Mouse (Mus musculus): ENCODE results near the gene Kcnd3.

The Kcnd3 gene

GRCm38 (mm10) chr3:105590056-105590672 lies 138.0 kb downstream of the Kcnd3 start:
- peak in 1 of 2 experiments; percentile 27 for DNase-seq (ENCODE audit: low spot score in 2 of 2)

GRCm38 (mm10) chr3:105591766-105592165 lies 139.6 kb downstream of the Kcnd3 start:
- no peak for DNase-seq (ENCODE audit: low spot score in 2 of 2)

- peak in 1 of 2 experiments; percentile 59 for DNase-seq (ENCODE audit: low spot score in 2 of 2)
Observed at GRCm38 (mm10) chr3:105592246-105592645, 140.1 kb downstream of the Kcnd3 start.

GRCm38 (mm10) chr3:105600483-105600882 lies 148.4 kb downstream of the Kcnd3 start:
- DNase-seq (ENCODE audit: low spot score in 2 of 2) = no peak

GRCm38 (mm10) chr3:105602966-105603365 lies 150.8 kb downstream of the Kcnd3 start:
- peak in 1 of 2 experiments; percentile 65 for DNase-seq (ENCODE audit: low spot score in 2 of 2)

GRCm38 (mm10) chr3:105605726-105606125 lies 153.6 kb downstream of the Kcnd3 start:
- DNase-seq (ENCODE audit: low spot score in 2 of 2) = no peak

- no peak for DNase-seq (ENCODE audit: low spot score in 2 of 2)
Observed at GRCm38 (mm10) chr3:105608857-105609256, 156.7 kb downstream of the Kcnd3 start.

- DNase-seq (ENCODE audit: low spot score in 2 of 2) = no peak
Observed at GRCm38 (mm10) chr3:105611531-105612422, 159.6 kb downstream of the Kcnd3 start.

GRCm38 (mm10) chr3:105612423-105612814 lies 160.3 kb downstream of the Kcnd3 start:
- DNase-seq (ENCODE audit: low spot score in 2 of 2) = no peak

- DNase-seq (ENCODE audit: low spot score in 2 of 2) = no peak
Observed at GRCm38 (mm10) chr3:105616861-105617743, 165.0 kb downstream of the Kcnd3 start.

GRCm38 (mm10) chr3:105621154-105621553 lies 169.0 kb downstream of the Kcnd3 start:
- no peak for DNase-seq (ENCODE audit: low spot score in 2 of 2)

- no peak for DNase-seq (ENCODE audit: low spot score in 2 of 2)
Observed at GRCm38 (mm10) chr3:105623137-105623536, 171.0 kb downstream of the Kcnd3 start.

- DNase-seq (ENCODE audit: low spot score in 2 of 2) = no peak
Observed at GRCm38 (mm10) chr3:105625961-105626360, 173.8 kb downstream of the Kcnd3 start.

GRCm38 (mm10) chr3:105627258-105627657 lies 175.1 kb downstream of the Kcnd3 start:
- no peak for DNase-seq (ENCODE audit: low spot score in 2 of 2)

GRCm38 (mm10) chr3:105632296-105632695 lies 180.2 kb downstream of the Kcnd3 start:
- no peak for DNase-seq (ENCODE audit: low spot score in 2 of 2)

GRCm38 (mm10) chr3:105633021-105633420 lies 180.9 kb downstream of the Kcnd3 start:
- DNase-seq (ENCODE audit: low spot score in 2 of 2) = no peak

GRCm38 (mm10) chr3:105642186-105642585 lies 190.1 kb downstream of the Kcnd3 start:
- DNase-seq (ENCODE audit: low spot score in 2 of 2) = no peak

GRCm38 (mm10) chr3:105643566-105643965 lies 191.4 kb downstream of the Kcnd3 start:
- no peak for DNase-seq (ENCODE audit: low spot score in 2 of 2)

GRCm38 (mm10) chr3:105648889-105649567 lies 196.9 kb downstream of the Kcnd3 start:
- DNase-seq (ENCODE audit: low spot score in 2 of 2) = no peak

- DNase-seq (ENCODE audit: low spot score in 2 of 2) = peak in 1 of 2 experiments; percentile 44
Observed at GRCm38 (mm10) chr3:105653544-105654380, 201.6 kb downstream of the Kcnd3 start.
